Mouse (Mus musculus) left cerebral cortex, postnatal 36 days (tissue): ENCODE data around the gene Olfr633. TPM values are rescaled to one million over a fixed set of nuclear protein-coding genes. Genes with fewer than 3 reads are reported as not detected.
"Not testable (repeated sequence)": the region's sequence is repeated elsewhere in the genome, so short reads cannot be mapped to it uniquely, and the experiment has no call there.

ENCODE experiments used
- DNase-seq, 2 experiments: peaks; one replicate each; pipeline ENCODE4 v3.0.0; 2021 to 2022; ENCODE audit warnings: low spot score in 2 of 2, mixed read lengths in 1 of 2
- intact Hi-C: fragments of 180-260 bp; cut with DNase I; formaldehyde crosslinking; loops from one replicate; pipeline ENCODE4 v1.15.1; 2025
- total RNA-seq, 2 experiments: library from RNA; stranded (reverse); gene quantifications; 2 replicates each; pipeline ENCODE4 v1.2.3; 2021

The Olfr633 gene
- total RNA-seq, result not detected

DNA sequence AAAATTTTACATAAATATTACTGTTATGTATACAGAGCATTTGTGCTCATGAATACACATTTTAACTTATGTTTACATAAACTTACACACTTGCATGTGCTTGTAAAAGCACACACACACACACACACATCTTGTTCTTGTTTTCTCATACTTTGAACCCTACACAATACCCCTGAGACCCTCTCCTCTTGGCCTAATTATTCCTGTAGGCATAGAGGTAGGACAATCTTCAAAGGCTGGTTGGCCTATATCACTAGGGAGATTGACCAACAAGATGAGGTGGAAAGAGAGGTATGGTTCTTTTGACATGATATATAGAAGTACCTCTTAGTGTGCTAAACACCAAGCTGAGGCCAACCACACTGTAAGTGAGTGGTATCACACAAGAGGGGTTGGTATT lies at the start of gene Olfr633:
TSS of gene Olfr633 (plus strand) at position 301 of the 400 bp plus-strand sequence.
- intact Hi-C loops, result no loop called here
- DNase-seq, result no peak

DNA sequence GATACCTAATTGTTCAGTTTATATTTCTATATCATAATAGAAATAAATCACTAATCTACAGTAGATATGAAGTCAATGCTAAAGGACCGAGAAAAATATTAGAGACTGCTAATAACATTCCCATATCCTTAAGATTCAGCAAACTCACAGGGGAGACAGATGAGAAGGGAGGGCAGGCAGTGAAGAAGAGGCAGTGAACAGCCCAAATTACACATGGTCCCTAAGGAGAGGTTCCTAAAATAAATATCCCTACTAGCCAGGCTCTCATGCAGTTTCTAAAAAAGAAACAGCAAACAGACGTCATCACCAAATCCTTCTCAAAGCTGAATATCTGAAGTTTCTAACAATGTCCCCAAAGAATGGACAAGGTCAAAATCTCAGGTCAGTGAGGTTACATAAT lies 41.0 kb upstream of the Olfr633 start, which contains the start of gene Olfr65:
TSS of gene Olfr65 (plus strand) at position 301 of the 400 bp plus-strand sequence.
- intact Hi-C loops, result no loop called here
- no peak for DNase-seq

DNA sequence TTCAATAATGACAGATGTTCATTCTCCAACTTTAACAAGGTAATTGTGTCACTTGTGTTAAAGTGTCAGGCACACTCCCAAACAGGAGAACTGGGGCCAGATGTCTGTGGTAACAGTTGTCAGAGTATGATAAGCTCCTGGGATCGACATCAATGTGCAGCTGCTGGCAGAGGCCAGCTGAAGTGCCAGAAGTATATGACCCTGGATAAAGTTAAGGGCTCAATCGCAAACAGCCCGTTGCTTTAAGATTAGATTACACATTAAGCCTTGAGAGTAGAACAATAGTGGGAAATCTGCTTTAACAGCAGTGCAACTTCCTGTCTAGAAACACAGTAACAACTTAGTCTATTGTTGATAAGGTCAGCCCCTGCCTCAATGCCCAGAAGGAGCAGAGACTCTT lies 34.2 kb upstream of the Olfr633 start:
- no peak for DNase-seq
- intact Hi-C loops, result no loop called here

DNA sequence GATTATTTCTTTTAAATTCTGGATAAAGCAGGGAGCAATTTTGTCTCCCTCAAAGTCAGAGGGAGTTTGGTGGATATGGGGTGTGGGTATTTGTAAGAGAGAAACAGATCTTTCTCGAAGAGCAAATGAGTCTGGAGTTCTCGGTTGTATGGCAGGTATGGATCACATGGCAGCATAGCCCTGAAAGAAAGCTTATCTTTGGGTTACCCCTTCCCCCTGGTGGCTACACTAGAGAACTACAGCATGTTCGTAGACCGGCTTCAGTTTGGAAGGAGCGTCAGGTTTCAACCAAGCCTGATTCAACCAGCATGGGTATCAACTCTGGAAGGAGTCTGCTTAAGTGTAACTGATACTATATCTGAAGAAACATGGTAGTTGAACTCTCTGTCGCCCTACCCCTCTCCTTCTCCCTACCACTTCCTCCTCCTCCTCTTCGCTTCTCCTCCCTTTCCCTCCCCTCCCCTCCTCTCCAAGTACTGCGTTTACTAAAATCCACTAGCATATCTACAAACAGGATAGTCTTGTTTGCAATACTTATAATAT lies 31.2 kb upstream of the Olfr633 start:
- intact Hi-C loops, result no loop called here
- DNase-seq, result no peak

DNA sequence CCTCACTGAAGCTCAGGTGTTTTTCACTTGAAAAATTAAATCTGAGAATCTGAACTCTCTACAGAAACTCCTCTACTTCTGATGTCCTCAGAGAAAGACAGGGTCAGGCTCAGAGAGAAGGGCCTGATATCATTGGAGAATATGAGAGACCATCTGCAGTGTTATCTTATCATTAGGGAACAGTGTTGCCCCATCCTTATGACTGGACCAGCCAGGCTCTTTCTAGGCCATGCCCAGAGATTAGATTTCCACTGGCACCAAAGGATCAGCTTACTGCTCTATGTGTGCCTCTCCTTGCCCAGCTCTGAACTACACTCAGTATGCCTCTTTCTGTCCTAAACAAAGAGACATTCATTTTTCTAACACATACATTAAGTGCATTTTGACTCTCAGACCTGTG lies 28.9 kb upstream of the Olfr633 start:
- intact Hi-C loops, result no loop called here
- DNase-seq, result no peak

DNA sequence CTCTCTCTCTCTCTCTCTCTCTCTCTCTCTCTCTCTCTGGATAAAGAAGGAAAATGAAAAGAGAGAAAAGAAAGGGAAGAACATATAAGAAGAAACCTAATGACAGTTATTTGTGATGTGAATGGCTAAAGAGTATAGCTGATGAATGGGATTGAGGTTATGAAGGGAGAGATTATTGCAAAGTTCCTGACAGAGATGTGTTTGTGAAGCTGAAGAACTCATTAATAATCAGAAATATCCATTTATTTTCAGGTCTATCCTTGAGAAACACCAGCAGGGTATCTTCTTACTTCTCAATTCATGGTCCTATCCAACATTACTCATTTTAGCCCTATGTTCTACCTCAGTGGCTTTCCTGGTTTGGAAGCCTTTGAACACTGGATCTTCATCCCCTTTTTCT lies 15.7 kb upstream of the Olfr633 start, which contains the start of gene Olfr631:
TSS of gene Olfr631 (plus strand) at position 301 of the 400 bp plus-strand sequence.
- no peak for DNase-seq
- intact Hi-C loops, result no loop called here

DNA sequence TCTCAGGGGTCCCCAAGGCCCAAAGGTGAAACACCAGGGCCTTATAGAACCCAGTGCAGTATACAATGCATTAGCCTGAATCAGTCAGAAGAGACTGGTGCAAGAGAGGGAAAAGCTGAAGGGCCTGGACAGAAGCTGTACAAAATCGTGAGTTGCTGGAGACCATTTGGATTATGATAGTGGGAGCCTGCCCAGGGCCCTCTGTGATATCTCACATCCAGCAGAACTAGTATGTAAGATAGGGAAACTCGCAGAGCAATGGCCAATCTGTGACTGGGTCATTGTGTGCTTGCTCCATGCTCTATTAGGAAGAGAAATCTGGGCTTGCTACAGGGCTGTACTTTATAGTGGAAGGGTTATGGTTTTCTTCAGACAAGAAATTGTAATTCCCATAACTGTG lies 10.0 kb upstream of the Olfr633 start, which contains the start of gene Olfr632:
TSS of gene Olfr632 (plus strand) at position 84 of the 400 bp plus-strand sequence.
- intact Hi-C loops, result no loop called here

DNA sequence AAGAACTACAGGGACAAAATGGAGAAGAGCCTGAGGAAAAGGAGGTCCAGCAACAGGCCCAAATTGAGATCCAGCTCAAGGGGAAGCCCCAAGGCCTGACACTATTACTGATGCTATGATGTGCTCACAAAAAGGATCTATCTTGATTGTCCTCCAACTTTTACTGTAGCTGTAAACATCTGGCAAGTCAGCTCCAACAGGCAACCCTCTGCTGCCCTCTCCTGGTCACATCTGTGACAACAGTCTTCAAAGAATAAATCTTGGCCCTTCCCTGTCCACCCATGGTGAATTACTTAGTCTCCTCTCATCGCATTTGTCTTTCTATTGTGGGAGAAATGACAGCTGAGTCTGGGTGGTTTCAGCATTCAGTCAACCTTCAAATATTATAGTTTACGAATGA lies 1.5 kb upstream of the Olfr633 start:
- DNase-seq, result no peak
- intact Hi-C loops, result no loop called here

More for the DNA sequence above, 10.0 kb upstream of the Olfr633 start, which contains the start of gene Olfr632:
- no peak for DNase-seq

DNA sequence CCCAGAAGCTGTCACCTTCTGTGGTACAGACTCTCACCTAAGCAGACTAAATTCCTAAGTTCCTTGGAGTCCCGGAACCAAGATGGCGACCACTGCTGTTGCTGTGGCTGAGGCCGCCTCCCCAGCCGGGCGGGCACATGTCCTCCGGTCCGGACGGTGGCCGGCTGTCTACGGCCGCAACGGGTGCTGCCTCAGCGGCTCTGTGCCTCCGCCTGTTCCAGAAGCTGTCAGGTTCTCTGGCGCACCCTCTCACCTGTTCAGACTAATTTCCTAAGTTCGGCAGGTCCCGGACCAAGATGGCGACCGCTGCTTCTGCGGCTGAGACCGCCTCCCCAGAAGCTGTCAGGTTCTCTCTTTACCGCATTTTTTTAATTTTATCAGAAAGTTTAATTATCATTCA lies 22.6 kb downstream of the Olfr633 start:
- DNase-seq, intact Hi-C loops: not testable (repeated sequence)

DNA sequence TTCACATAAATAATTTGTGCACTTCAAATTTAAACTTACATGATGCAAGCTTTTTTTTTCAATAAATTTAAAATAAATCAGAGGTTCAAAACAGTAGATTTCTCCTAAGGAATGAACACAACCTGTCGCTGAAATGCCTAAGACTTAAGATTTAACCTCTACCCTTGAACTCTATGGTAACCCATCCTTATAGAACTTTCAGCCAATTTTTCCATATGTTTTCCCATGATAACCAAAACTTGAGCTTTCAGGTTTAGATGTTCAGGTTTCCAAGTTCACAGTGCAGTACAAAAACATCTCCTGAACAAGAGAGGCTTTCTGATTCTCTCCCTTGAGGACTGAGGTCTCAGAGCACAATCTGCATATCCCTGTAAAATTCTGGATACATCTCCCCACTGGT lies 26.6 kb downstream of the Olfr633 start, which contains the start of gene Olfr635:
TSS of gene Olfr635 (plus strand) at position 301 of the 400 bp plus-strand sequence.
- no peak for DNase-seq
- intact Hi-C loops, result no loop called here

DNA sequence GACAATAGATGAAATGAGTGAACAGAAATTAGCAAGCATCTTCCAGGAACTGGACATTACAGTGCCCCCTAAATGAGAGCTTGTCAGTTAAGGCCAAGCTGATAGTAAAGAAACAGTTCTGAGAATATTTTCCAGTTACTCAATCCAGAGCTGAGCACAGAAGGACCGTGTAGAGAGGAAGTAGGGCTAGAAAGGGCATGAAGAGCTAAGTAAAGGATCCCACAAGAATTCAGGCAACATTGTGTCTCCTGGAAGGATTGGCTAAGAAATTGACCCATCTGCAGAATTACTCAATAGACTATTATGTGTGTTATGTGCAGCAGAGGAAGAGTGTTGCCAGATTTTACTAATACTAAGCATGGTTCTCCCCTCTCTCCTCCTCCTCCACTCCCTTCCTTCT lies 27.5 kb downstream of the Olfr633 start:
- intact Hi-C loops, result no loop called here
- DNase-seq, result no peak

DNA sequence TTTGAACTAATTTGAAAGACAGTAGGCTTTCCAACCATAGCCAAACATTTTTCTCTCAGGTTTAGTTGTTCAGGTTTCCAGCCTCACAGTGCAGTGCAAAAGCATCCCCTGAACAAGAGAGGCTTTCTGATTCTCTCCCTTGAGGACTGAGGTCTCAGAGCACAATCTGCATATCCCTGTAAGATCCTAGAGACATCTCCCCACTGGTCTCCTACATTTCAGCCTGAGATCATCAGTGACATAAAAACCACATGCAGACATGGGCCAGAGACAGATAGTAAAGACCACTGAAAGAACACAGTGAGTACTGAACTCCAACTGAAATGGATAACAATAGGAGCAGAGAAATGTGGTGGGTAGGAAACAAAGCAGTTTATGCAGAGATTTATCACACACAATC lies 54.2 kb downstream of the Olfr633 start, which contains the start of gene Olfr638:
TSS of gene Olfr638 (plus strand) at position 301 of the 400 bp plus-strand sequence.
- intact Hi-C loops, result no loop called here
- DNase-seq, result no peak

Other genes starting within 250 kb of the Olfr633 start
- gene Olfr243, start 229.8 kb upstream of the Olfr633 start, total RNA-seq, result not detected
- gene Olfr628, start 214.1 kb upstream of the Olfr633 start, total RNA-seq, result not detected
- gene Olfr629, start 199.5 kb upstream of the Olfr633 start, total RNA-seq, result not detected
- not detected for gene Olfr630, start 187.1 kb upstream of the Olfr633 start, total RNA-seq
- gene Olfr69, start 172.8 kb upstream of the Olfr633 start, total RNA-seq, result not detected
- not detected for gene Olfr68, start 164.7 kb upstream of the Olfr633 start, total RNA-seq
- not detected for gene Olfr67, start 152.6 kb upstream of the Olfr633 start, total RNA-seq
- 10 to 100 TPM; 49.8 to 50.7 TPM for gene Hbb-bt, start 130.4 kb upstream of the Olfr633 start, total RNA-seq
- gene Hbb-bs, start 116.3 kb upstream of the Olfr633 start, total RNA-seq, result 100 to 1,000 TPM; 365 to 420 TPM
- not detected for gene Hbb-bh2, start 103.9 kb upstream of the Olfr633 start, total RNA-seq
- gene Hbb-bh1, start 101.3 kb upstream of the Olfr633 start, total RNA-seq, result not detected
- gene Hbb-y, start 91.2 kb upstream of the Olfr633 start, total RNA-seq, result not detected
- gene Olfr66, start 58.2 kb upstream of the Olfr633 start, total RNA-seq, result not detected
- not detected for gene Olfr64, start 50.0 kb upstream of the Olfr633 start, total RNA-seq
- not detected for gene Olfr65, start 41.0 kb upstream of the Olfr633 start, total RNA-seq
- not detected for gene Olfr631, start 15.6 kb upstream of the Olfr633 start, total RNA-seq
- under 1 TPM in 1 of 2 experiments, not detected in 1; 0.25 TPM for gene Olfr632, start 10.1 kb upstream of the Olfr633 start, total RNA-seq
- under 1 TPM; 0.02 to 0.07 TPM for gene Olfr635, start 26.7 kb downstream of the Olfr633 start, total RNA-seq
- gene Olfr638, start 54.3 kb downstream of the Olfr633 start, total RNA-seq, result not detected
- gene Olfr639, start 72.9 kb downstream of the Olfr633 start, total RNA-seq, result under 1 TPM; 0.12 to 0.16 TPM
- not detected for gene Olfr640, start 81.1 kb downstream of the Olfr633 start, total RNA-seq
- not detected for gene Olfr641, start 91.0 kb downstream of the Olfr633 start, total RNA-seq
- not detected for gene Olfr642, start 108.2 kb downstream of the Olfr633 start, total RNA-seq
- gene 4930516K23Rik, start 117.0 kb downstream of the Olfr633 start, total RNA-seq, result not detected
- gene Olfr644, start 127.4 kb downstream of the Olfr633 start, total RNA-seq, result not detected
- not detected for gene Olfr645, start 141.0 kb downstream of the Olfr633 start, total RNA-seq
- not detected for gene Olfr646, start 160.4 kb downstream of the Olfr633 start, total RNA-seq
- gene Ubqln5, start 185.4 kb downstream of the Olfr633 start, total RNA-seq, result not detected
- not detected for gene Olfr643, start 193.0 kb downstream of the Olfr633 start, total RNA-seq
- gene Ubqln3, start 198.8 kb downstream of the Olfr633 start, total RNA-seq, result not detected
- not detected for gene Ubqlnl, start 206.1 kb downstream of the Olfr633 start, total RNA-seq
- not detected for gene Olfm5, start 220.4 kb downstream of the Olfr633 start, total RNA-seq
- under 1 TPM; 0.15 to 0.45 TPM for gene Olfr648, start 239.0 kb downstream of the Olfr633 start, total RNA-seq